Mouse (Mus musculus) hindbrain, embryonic 11.5 days (tissue): Measurements from ENCODE around the gene Plekha6. TPM values are rescaled to one million over a fixed set of nuclear protein-coding genes. Genes with fewer than 3 reads are reported as not detected.

ENCODE experiments used
- ATAC-seq: fragments of 200-750 bp; cut with Nextera tagmentation; 2 replicates; pipeline ENCODE4 v1.8.0; 2017; ENCODE audit warnings: mild to moderate bottlenecking, moderate TSS enrichment, moderate library complexity; ENCODE audit not compliant: low FRiP score
- DNase-seq: peaks from one replicate; pipeline ENCODE4 v3.0.0-alpha.2; 2015; ENCODE audit warnings: low spot score
- H3K27ac ChIP-seq: fragments of 300-500 bp; sonication (generic); 2 replicates; pipeline ENCODE4 v1.5.1; 2014; ENCODE audit warnings: mild to moderate bottlenecking, low read depth, low read length
- H3K27me3 ChIP-seq: fragments of 300-500 bp; sonication (generic); 2 replicates; pipeline ENCODE4 v1.6.1; 2014; ENCODE audit warnings: mild to moderate bottlenecking, low read length, moderate library complexity, mixed read lengths; ENCODE audit not compliant: control insufficient read depth, insufficient read depth
- H3K36me3 ChIP-seq: fragments of 300-500 bp; sonication (generic); 2 replicates; pipeline ENCODE4 v1.6.1; 2014; ENCODE audit warnings: mild to moderate bottlenecking, low read length, moderate library complexity, mixed read lengths; ENCODE audit not compliant: control insufficient read depth, insufficient read depth
- H3K4me1 ChIP-seq: fragments of 300-500 bp; sonication (generic); replicated peaks from 2 replicates; pipeline ENCODE4 v1.6.1; 2014; ENCODE audit warnings: low read length, mixed read lengths; ENCODE audit not compliant: control insufficient read depth, insufficient read depth
- H3K4me2 ChIP-seq: fragments of 300-500 bp; sonication (generic); replicated peaks from 2 replicates; pipeline ENCODE4 v1.6.1; 2014; ENCODE audit warnings: mild to moderate bottlenecking, low read depth, low read length
- H3K4me3 ChIP-seq: fragments of 300-500 bp; sonication (generic); 2 replicates; pipeline ENCODE4 v1.5.1; 2014; ENCODE audit warnings: low read depth, low read length
- H3K9ac ChIP-seq: fragments of 300-500 bp; sonication (generic); 2 replicates; pipeline ENCODE4 v1.6.1; 2014; ENCODE audit warnings: low read depth, low read length
- H3K9me3 ChIP-seq: fragments of 300-500 bp; sonication (generic); 2 replicates; pipeline ENCODE4 v1.6.1; 2016; ENCODE audit warnings: low read length; ENCODE audit not compliant: control insufficient read depth
- WGBS: fragments of 180-500 bp; shearing (Covaris S2); extraction: QIAGEN DNeasy Blood & Tissue Kit; methylation state at CpG from one replicate; pipeline ENCODE4 v1.1.7; 2014; 5-methylcytosine and 5-hydroxymethylcytosine counted together
- polyA plus RNA-seq: library from polyadenylated mRNA; unstranded; fragments of >200 nt; fragmentation: Nextera tagmentation; extraction: Ambion mirVana; gene quantifications from 2 replicates; pipeline ENCODE4 v1.2.1, GENCODE M21; 2014

The Plekha6 gene
- polyA plus RNA-seq, 1 experiment from 2014 or later, result 22.1 TPM

DNA sequence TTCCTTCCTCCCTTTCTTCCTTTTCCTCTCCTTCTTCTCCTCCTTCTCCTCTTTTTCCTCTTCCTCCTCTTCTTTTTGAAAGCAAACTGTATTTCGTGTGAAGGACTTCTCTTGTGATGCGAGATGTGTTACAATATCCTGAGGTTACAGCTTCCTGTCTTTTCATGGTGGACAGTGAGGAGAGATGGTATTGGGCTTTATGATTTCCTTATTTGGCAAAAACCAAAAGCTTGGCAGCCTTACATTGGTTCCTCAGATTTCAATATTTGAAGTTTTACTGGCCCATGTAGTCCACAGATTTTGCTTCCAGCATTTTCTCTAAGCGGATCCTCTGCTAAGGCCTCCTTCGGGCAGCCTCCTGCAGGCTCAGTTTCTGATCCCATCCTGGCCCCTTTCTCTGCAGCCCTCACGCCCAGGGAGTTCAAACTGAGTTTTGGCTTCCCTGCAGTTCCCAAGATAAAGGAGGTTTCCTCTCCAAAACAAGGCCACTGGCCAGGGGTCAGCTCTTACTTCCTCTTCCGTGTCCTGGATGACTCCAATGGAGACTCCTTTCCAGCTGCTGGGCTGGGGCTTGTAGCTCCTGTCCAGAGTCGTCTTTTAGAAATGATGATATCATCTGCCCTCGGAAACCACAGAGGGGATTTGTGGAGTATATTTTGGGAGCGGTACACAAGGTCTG is 64.9 kb downstream of the Plekha6 start:
- 52% methylated on average over 9 of the region's 9 CpGs for WGBS
- no peak overlapping the region for H3K4me2 ChIP-seq
- no peaks in the 10 kb centered on the region; the same call in 1 of the 2 replicates for H3K4me1 ChIP-seq
- no peak overlapping the region for H3K27ac ChIP-seq
- no peak overlapping the region for H3K9ac ChIP-seq
- no peaks in the 10 kb centered on the region for H3K36me3 ChIP-seq
- no peaks in the 10 kb centered on the region for H3K27me3 ChIP-seq
- DNase-seq (no peak), ATAC-seq (no peak)
- H3K9me3 ChIP-seq, result no peaks in the 10 kb centered on the region
- no peak overlapping the region for H3K4me3 ChIP-seq

DNA sequence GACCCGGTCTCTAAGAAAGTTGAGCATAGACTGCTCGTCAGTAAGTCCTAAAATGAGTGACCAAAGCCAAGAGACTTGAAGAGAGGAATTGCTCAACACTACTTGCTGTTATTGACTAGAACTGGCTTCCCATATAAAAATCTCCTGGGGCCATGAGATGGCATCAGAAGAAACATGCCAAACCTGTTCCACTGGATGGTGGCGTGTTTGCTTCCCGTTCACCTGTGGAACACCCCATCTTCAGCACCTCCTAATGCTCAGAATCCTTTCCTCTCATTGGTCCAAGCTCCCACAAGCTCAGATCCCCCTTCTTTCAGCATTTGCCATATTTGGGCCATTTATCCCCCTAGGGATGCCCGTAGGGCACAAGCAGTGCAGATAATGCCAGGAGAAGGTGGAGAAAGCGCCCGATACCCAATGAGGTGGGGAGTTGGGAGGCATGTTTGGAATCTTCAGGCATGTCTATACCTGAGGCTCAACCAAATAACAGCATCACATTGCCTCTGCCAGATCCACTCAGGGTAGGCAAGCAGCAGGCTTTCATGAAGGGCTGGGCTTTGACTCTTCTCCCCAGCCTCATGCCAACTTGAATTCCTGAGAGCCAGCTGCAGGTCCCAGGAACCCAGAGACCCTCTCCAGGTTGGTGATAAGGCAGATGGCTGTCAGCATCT is 67.6 kb downstream of the Plekha6 start:
- H3K4me3 ChIP-seq, result no peak overlapping the region
- no peak overlapping the region for H3K4me2 ChIP-seq
- WGBS, result 93% methylated on average over 7 of the region's 7 CpGs
- no peaks in the 10 kb centered on the region for H3K27me3 ChIP-seq
- no peak overlapping the region for H3K9ac ChIP-seq
- DNase-seq (no peak), ATAC-seq (no peak)
- H3K36me3 ChIP-seq, result no peaks in the 10 kb centered on the region
- no peaks in the 10 kb centered on the region; the same call in 1 of the 2 replicates for H3K4me1 ChIP-seq
- no peak overlapping the region for H3K27ac ChIP-seq
- no peaks in the 10 kb centered on the region for H3K9me3 ChIP-seq

DNA sequence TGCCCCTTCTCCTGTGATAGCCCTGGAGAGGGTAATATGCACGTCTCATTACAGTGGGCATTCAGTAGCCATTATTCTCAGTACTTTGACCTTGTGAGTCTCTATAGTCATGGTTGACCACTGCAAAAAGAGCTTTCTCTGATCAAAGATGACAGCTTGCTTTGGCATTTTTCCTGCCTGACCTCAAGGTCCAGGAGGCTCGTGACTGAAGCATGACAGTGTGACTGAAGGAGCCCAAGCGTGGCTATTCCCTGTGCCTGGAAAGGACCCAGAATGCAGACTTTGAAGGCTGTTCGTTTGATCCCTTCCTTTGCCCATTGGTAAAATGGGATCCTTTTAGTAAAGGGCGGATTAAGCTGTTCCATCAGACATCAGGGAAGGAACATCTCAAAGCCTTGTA is 71.9 kb downstream of the Plekha6 start:
- 49% methylated on average over 5 of the region's 5 CpGs for WGBS

DNA sequence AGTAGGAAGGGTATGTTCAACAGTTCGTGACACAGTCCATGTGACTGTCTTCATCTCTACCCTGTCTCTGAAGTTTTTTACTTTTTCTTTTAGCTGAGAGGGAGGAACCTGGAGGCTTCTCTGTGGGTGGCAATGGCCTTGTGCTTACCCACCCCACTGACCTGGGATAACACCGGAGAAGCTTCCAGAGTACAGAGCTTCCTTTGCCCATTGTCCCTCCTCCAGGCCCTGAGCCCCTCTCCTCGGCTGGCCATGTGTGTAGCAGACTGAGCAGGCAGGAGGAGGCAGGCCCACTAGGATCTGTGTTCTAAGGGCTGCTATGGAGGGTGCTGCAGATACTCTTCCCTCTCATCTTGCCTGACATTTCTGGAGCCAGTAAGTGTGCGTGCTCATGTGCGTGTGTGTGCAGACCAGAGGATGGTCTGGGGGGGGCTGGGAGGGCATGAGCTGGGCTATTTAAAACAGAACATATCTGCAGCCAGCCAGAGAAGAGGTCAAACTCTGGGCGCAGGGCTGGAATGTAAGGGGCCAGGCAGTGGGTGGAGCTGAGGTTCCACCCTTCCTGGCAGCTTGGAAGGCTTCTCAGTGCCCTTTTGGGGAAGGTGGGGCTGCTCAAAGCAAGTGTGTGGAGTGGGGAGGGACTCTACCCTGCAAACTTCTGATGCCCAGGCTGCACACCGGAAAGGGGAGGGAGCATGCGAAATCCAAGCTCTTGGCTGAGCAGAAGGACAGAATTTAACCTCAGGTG is 72.9 kb downstream of the Plekha6 start:
- Histone ChIP-seq H3K4me2 (no peak overlapping the region), H3K27ac (no peak overlapping the region), H3K27me3 (no peaks in the 10 kb centered on the region), H3K4me3 (no peak overlapping the region), H3K9me3 (no peaks in the 10 kb centered on the region), H3K9ac (no peak overlapping the region), H3K4me1 (peaks cover 4% of the 10 kb centered on the region), H3K36me3 (no peaks in the 10 kb centered on the region)
- ATAC-seq (no peak), DNase-seq (no peak)
- WGBS, result 29% methylated on average over 8 of the region's 8 CpGs

More for the DNA sequence above, 71.9 kb downstream of the Plekha6 start:
- ATAC-seq (no peak), DNase-seq (no peak)
- Histone ChIP-seq H3K9me3 (no peaks in the 10 kb centered on the region), H3K9ac (no peak overlapping the region), H3K27ac (no peak overlapping the region), H3K36me3 (no peaks in the 10 kb centered on the region), H3K4me3 (no peak overlapping the region), H3K27me3 (no peaks in the 10 kb centered on the region), H3K4me2 (no peak overlapping the region), H3K4me1 (peaks cover 4% of the 10 kb centered on the region)

DNA sequence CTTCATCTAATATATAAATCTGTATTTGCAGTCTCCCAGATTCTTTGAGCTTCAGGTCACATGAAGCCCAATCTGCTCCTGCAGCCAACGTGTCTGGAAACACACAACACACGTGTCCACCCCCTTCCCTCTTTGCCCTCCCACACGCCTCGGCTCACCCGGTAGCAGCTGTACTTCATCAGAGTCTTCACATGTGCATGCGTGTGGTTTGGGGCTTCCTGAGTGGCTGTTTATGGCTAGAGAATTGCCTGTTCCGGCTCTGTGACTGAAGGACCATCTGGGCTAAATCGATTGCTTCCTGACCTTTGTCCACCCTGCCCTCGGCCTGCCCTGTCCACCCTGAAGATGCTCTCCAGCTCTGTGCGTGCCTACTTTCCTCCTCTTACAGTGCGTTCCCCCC is 73.7 kb downstream of the Plekha6 start:
- H3K4me2 ChIP-seq, result no peak overlapping the region
- no peaks in the 10 kb centered on the region for H3K27me3 ChIP-seq
- H3K4me1 ChIP-seq, result peaks cover 4% of the 10 kb centered on the region
- ATAC-seq, result no peak
- H3K4me3 ChIP-seq, result no peak overlapping the region
- DNase-seq, result peak; percentile 48
- H3K9me3 ChIP-seq, result no peaks in the 10 kb centered on the region
- WGBS, result 32% methylated on average over 11 of the region's 11 CpGs
- no peaks in the 10 kb centered on the region for H3K36me3 ChIP-seq
- no peak overlapping the region for H3K27ac ChIP-seq
- H3K9ac ChIP-seq, result no peak overlapping the region

DNA sequence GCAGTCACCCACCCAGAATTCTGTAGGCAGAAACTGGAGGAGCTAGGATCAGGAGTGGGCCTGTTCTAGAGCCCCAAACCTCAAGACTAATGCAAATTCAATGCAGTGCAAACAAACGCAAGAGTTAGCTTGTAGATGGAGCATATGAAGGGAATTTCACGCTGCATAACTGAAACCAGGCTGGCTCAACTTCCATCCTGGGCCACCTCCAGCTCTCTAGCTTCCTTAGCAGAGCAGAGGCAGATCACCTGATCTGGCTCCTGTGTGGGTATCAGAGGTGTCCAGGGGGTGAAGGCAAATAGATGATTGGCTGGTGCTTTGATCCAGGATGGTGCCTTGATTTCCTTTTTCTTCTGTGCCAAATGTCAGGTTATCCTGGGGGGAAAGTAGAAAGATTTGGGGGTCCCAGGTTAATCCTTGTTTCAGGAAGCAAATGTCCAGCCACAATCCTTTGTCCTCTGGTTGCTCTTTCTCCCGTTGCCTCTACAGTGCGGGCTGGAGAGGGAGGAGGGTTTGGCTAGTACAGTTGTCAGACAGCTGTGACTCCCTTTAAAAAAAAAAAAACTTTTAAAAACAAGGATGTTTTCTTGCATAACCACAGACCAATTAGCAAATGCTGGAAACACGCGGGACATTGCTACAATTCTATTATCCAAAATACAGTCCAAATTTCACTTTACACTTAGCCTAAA is 75.3 kb downstream of the Plekha6 start:
- no peak overlapping the region for H3K4me3 ChIP-seq
- WGBS, result 63% methylated on average over 6 of the region's 6 CpGs
- no peaks in the 10 kb centered on the region for H3K27me3 ChIP-seq
- H3K4me2 ChIP-seq, result no peak overlapping the region
- no peak for ATAC-seq
- H3K9me3 ChIP-seq, result no peaks in the 10 kb centered on the region
- peaks cover 4% of the 10 kb centered on the region for H3K4me1 ChIP-seq
- DNase-seq, result no peak
- no peak overlapping the region for H3K9ac ChIP-seq
- H3K36me3 ChIP-seq, result no peaks in the 10 kb centered on the region
- H3K27ac ChIP-seq, result no peak overlapping the region

DNA sequence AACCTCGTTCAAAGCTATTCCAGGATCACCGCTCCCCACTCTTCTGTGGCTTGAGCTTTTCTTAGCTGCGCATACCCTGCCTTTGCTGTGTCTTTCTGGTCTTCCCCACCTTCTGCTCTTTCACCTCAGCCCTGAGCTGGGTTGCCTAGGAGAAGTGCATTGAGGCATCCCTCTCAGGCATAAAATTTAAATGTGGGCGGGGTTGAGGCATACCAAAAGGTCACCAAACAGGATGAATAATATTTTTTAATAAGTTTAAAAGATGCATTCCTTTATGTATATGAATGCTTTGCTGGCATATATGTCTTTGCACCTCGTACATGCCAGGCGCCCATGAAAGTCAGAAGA is 75.8 kb downstream of the Plekha6 start:
- Histone ChIP-seq H3K4me1 (peaks cover 4% of the 10 kb centered on the region), H3K9me3 (no peaks in the 10 kb centered on the region), H3K4me2 (no peak overlapping the region), H3K27me3 (no peaks in the 10 kb centered on the region), H3K27ac (no peak overlapping the region), H3K4me3 (no peak overlapping the region), H3K9ac (no peak overlapping the region), H3K36me3 (no peaks in the 10 kb centered on the region)
- DNase-seq, result no peak
- 61% methylated on average over 6 of the region's 6 CpGs for WGBS
- ATAC-seq, result no peak

DNA sequence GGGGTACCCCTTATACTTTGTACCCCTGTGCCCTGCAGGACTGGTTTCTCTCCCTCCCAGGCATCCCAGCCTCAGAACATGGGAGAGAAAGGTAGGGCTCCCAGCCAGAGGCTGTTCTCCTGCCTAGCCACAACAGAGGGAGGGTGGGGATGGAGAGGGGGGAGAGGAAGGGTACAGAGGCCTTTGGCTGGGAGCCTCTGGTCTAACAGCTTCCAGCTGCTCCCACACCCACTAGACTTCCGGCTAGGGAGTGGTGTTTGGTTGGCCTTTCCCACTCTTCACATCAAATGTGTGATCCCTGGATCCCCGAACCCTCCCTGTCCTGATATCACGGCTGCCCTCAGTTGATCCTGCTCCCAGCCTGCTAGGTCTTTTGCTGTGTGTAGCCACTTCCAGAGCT is 76.9 kb downstream of the Plekha6 start:
- no peak overlapping the region for H3K9ac ChIP-seq
- 81% methylated on average over 3 of the region's 3 CpGs for WGBS
- no peaks in the 10 kb centered on the region for H3K9me3 ChIP-seq
- H3K4me2 ChIP-seq, result no peak overlapping the region
- peaks cover 6% of the 10 kb centered on the region for H3K4me1 ChIP-seq
- H3K4me3 ChIP-seq, result no peak overlapping the region
- no peaks in the 10 kb centered on the region for H3K27me3 ChIP-seq
- no peaks in the 10 kb centered on the region for H3K36me3 ChIP-seq
- no peak for ATAC-seq
- no peak overlapping the region for H3K27ac ChIP-seq
- DNase-seq, result no peak
